Mouse (Mus musculus) megakaryocyte-erythroid progenitor cell, adult 5 weeks (primary cell): ENCODE results near the gene Zscan4-ps3. TPM values are rescaled to one million over a fixed set of nuclear protein-coding genes. Genes with fewer than 3 reads are reported as not detected.

Experiments used
- polyA plus RNA-seq: library from polyadenylated mRNA; stranded (reverse); fragments of >175 nt; gene quantifications from 2 replicates; pipeline ENCODE4 v1.2.3, GENCODE M21; 2012

The Zscan4-ps3 gene
- not detected in 2 replicates for polyA plus RNA-seq

GRCm38 (mm10) chr7:11609008-11609407 is at the start of gene Zscan4-ps3:
TSS of gene Zscan4-ps3 (plus strand) at chr7:11609308.

Other genes starting within 250 kb of the Zscan4-ps3 start
- gene Zscan4f, start 211.4 kb upstream of the Zscan4-ps3 start, polyA plus RNA-seq = not detected in 2 replicates
- not detected in 2 replicates for gene Zscan4-ps2, start 95.0 kb upstream of the Zscan4-ps3 start, polyA plus RNA-seq
- not detected in 2 replicates for gene Vmn1r72, start 70.8 kb downstream of the Zscan4-ps3 start, polyA plus RNA-seq
- gene Vmn1r73, start 121.0 kb downstream of the Zscan4-ps3 start, polyA plus RNA-seq = not detected in 2 replicates
- gene Vmn1r74, start 224.7 kb downstream of the Zscan4-ps3 start, polyA plus RNA-seq = not detected in 2 replicates